Mouse (Mus musculus) adipocyte (in vitro differentiated cells): ENCODE data around the gene Pcna.
"Not testable (repeated sequence)": the region's sequence is repeated elsewhere in the genome, so short reads cannot be mapped to it uniquely, and the experiment has no call there.

Experiments
- DNase-seq: peaks from one replicate; pipeline ENCODE4 v3.0.0-alpha.2; 2016; ENCODE audit warnings: low spot score

The Pcna gene

GRCm38 (mm10) chr2:132276249-132276648, 23.1 kb upstream of the Pcna start:
- no peak for DNase-seq

- no peak for DNase-seq
These were observed 22.4 kb upstream of the Pcna start for GRCm38 (mm10) chr2:132275527-132275926.

- no peak for DNase-seq
These were observed 19.7 kb upstream of the Pcna start for GRCm38 (mm10) chr2:132272694-132273389.

- peak; percentile 55 for DNase-seq
These were observed 17.3 kb upstream of the Pcna start for GRCm38 (mm10) chr2:132270331-132270951.

- DNase-seq, result peak; percentile 48
These were observed 16.1 kb upstream of the Pcna start for GRCm38 (mm10) chr2:132269217-132269616.

GRCm38 (mm10) chr2:132266086-132266485, 13.0 kb upstream of the Pcna start:
- DNase-seq, result peak; percentile 65

- no peak for DNase-seq
These were observed 12.1 kb upstream of the Pcna start for GRCm38 (mm10) chr2:132265196-132265595.

- DNase-seq, result no peak
These were observed 11.2 kb upstream of the Pcna start for GRCm38 (mm10) chr2:132264266-132264710.

- peak; percentile 44 for DNase-seq
These were observed 10.5 kb upstream of the Pcna start for GRCm38 (mm10) chr2:132263421-132264265.

GRCm38 (mm10) chr2:132262879-132263398, 9.8 kb upstream of the Pcna start, which contains the start of gene Cds2:
Cds2 (plus strand) TSS chr2:132263148.
- DNase-seq, result peak; percentile 99

- no peak for DNase-seq
These were observed 9.1 kb upstream of the Pcna start for GRCm38 (mm10) chr2:132262175-132262574.

GRCm38 (mm10) chr2:132260601-132261000, 7.5 kb upstream of the Pcna start:
- no peak for DNase-seq

GRCm38 (mm10) chr2:132257350-132258068, 4.4 kb upstream of the Pcna start:
- no peak for DNase-seq

- no peak for DNase-seq
These were observed 489 bp upstream of the Pcna start for GRCm38 (mm10) chr2:132253603-132254002.

- no peak for DNase-seq
These were observed 1.2 kb downstream of the Pcna start for GRCm38 (mm10) chr2:132251911-132252310.

- peak; percentile 97 for DNase-seq
These were observed 5.4 kb downstream of the Pcna start, which contains the start of gene Tmem230 for GRCm38 (mm10) chr2:132247539-132248313. Tmem230 (minus strand) TSS chr2:132247807.

GRCm38 (mm10) chr2:132243370-132243769, 9.7 kb downstream of the Pcna start:
- no peak for DNase-seq

- peak; percentile 72 for DNase-seq
These were observed 12.7 kb downstream of the Pcna start for GRCm38 (mm10) chr2:132240457-132240856.

- DNase-seq, result not testable (repeated sequence)
These were observed 13.7 kb downstream of the Pcna start for GRCm38 (mm10) chr2:132239434-132239833.

- no peak for DNase-seq
These were observed 17.1 kb downstream of the Pcna start for GRCm38 (mm10) chr2:132235975-132236374.

GRCm38 (mm10) chr2:132235291-132235690, 17.8 kb downstream of the Pcna start:
- no peak for DNase-seq
